Mouse (Mus musculus) left cerebral cortex, adult 8-10 months (tissue): Measurements from ENCODE around the gene Crybg1. TPM values are rescaled to one million over a fixed set of nuclear protein-coding genes. Genes with fewer than 3 reads are reported as not detected.
"Not testable (repeated sequence)": the region's sequence is repeated elsewhere in the genome, so short reads cannot be mapped to it uniquely, and the experiment has no call there.

Experiments used
- DNase-seq, 2 experiments: peaks; one replicate each; pipeline ENCODE4 v3.0.0; 2022; ENCODE audit warnings: low spot score in 2 of 2
- total RNA-seq, 4 experiments: library from RNA; stranded (reverse); gene quantifications; 2 replicates each; pipeline ENCODE4 v1.2.4; 2022

The Crybg1 gene
- total RNA-seq, 4 experiments from 2014 or later: 0.59 to 0.85 (median 0.67) TPM

DNA sequence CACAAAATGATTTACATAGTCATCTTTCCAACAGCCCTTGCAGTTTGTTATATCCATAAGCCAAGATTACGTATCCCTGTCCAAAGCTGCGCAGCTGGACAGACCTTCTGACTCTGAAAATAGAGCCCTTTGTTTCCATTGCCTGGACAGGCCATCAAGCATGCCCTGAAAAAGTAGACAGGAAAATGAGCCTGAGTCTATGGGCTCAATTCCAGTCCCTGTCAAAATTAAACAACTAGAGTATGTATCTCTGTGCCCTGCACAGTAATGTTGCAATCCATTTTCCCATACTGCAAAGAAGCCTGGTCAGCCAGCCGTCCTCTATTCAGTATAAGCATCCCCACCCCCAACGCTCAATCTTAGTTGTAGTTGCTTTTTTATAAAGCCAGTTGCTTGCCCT is 141.8 kb downstream of the Crybg1 start:
- DNase-seq: no peak

GRCm38 (mm10) chr10:44005677-44006641 is 142.7 kb downstream of the Crybg1 start:
- no peak for DNase-seq

DNA sequence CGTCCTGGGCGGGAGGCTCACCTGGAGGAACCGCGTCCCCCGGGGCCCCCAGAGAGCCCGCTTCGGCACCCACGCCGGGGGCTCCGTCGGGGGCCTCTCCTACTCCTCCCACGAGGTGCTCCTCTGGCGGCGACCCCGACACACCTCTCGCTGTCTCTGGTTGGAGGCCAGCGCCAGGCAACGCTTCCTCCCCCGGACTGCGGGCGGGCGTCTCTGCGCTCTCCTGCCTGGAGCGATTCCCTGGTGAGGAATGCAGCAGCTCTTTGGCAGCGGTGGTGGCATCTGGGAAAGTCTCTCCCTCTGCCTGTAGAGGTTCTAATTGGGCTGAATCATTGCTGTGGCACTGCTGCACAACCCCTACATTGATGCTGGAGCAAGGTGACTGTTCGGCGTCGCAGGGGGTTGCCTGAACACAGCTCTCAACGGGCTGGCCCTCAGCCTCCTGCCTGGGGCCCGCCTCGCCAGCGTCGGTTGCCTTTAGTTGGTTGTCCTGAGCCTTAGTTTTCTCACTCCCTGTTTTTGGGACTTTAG is 144.4 kb downstream of the Crybg1 start:
- no peak for DNase-seq

DNA sequence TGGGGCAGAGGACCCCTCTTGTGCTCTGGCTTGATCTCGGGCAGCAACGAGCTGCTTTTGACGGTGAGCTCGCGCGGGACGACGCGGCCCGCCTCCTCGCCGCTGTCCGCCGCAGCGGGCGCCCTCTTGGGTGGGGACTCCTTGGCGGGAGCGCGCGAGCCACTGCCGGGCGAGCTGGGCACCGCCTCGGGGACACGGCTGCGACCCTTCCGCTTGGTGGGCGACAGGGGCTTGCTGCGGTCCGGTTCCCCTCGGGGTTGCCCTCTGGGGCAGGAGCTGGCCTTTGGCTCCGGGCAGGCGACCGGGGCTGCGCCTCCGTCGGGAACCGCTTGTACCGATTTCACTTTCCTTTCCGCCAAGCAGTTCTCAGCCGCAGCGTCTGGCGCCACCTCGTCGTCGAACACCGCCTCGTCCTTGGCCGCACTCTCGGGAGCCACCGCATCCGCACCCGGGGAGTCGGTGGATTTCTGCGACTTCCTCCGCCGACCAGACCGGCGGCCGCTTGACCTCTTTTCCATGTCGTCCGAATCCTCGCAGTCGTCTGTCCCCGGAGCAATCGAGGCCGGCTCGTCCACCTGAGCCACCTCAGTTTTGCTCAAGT is 145.0 kb downstream of the Crybg1 start:
- no peak for DNase-seq

DNA sequence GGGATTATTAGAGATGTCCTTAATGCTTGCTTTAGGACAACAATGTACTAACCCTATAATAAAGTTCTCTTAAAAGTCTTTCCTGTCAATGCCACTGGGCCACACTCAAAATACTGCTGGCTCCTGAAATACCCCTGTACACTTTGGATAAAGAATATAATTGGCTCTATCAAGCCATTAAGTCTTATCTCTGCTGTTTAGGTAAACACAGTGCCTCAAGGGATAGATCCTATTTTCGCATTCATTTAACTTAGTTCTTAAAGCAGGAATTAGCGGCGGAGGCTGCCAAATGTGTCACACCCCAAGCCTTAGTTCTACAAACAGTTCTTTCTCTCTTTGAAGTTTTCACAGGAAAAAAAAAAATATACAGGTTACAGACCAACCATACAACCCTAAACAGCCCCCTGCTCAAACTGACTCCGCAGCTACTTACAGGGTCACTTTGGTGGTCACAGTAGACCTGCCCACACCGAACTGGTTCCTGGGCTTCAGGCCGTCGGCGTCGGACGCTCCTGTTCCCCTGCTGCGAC is 145.6 kb downstream of the Crybg1 start:
- DNase-seq: no peak

GRCm38 (mm10) chr10:44002004-44002940 is 146.4 kb downstream of the Crybg1 start:
- no peak for DNase-seq

- DNase-seq: no peak
These were observed 148.3 kb downstream of the Crybg1 start for GRCm38 (mm10) chr10:44000156-44000865.

DNA sequence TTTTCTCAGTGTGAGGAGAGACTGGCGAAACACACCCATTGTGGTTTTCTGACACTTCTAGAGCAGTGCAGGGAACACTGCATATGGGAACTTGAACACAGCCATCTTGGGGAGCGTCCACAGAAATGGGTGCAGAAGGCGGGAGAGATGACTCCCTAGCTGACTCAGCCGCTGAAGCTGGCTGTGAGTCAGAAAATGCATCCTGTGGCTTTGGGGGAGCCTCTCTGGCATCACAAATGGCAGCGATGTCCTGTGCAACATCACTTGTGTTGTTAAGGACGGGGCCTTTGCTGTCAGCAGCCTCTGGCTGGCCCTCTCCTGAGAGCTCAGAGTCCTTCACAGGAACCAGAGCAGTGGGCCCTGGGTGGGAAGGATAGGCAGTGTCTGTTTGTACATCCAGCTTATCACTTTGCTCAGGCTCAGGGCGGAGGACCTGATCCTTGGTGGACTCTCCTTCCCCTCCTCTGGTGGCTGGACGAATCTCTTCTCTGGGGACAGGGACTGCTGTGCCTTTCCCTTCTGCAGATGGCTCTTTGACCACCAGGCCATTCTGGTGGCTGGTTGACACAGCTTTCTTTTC is 150.1 kb downstream of the Crybg1 start:
- no peak for DNase-seq

- no peak for DNase-seq
These were observed 150.6 kb downstream of the Crybg1 start for GRCm38 (mm10) chr10:43998023-43998422.

GRCm38 (mm10) chr10:43997276-43997675 is 151.4 kb downstream of the Crybg1 start:
- no peak for DNase-seq

DNA sequence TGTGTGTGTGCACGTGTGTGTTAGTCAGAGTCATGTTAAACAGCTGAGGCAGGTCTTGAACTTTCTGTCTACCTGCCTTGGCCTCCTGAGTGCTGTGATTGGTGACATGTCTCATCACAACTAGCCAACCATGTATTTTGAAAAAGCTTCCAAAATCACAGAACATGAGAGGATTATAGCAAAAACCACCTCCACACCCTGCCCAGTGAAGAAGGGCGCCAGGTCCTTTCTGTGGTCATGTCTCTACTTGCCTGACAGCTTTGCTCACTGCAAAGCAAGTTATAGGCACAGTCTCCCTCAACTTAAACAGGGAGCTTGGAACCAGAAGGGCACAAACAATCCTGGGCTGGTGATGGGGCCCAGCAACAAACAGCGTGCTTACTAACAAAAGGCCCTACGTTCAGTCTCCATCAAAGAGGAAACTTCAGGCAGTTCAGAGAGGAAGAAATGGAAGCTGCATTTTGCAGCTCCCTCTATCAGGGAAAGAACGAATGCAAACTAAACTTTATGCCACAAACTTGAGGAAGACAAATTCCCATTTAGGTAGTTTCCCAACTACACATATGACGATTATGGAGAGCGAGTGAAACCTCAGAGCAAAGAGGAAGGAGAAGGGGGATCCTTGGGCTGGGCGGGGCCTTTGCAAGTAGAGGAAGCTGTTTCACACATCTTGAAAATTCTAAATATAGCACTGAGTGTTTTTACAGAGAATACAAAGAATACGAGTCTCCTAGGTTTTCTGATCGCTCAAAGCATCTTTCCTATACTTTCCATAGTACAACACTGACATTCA is 152.6 kb downstream of the Crybg1 start:
- DNase-seq: no peak

DNA sequence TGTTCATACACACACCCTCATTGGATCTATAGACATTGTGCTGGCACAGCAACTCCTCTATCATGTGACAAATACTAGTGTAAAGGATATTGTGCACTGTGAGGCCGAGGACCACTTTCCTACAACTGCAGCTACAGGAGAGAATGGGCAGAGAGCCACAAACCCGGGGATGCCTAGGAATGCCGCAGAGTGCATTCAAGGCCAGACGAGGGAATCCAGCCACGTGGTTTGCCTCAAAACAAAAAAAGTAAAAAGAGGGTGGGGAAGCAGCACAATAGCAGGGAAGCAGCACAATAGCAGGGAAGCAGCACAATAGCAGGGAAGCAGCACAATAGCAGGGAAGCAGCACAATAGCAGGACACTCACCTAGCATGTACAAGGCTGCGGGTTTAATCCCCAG is 155.5 kb downstream of the Crybg1 start:
- no peak for DNase-seq

GRCm38 (mm10) chr10:43992506-43992905 is 156.1 kb downstream of the Crybg1 start:
- no peak for DNase-seq

- DNase-seq: no peak
These were observed 157.4 kb downstream of the Crybg1 start for GRCm38 (mm10) chr10:43991268-43991667.

DNA sequence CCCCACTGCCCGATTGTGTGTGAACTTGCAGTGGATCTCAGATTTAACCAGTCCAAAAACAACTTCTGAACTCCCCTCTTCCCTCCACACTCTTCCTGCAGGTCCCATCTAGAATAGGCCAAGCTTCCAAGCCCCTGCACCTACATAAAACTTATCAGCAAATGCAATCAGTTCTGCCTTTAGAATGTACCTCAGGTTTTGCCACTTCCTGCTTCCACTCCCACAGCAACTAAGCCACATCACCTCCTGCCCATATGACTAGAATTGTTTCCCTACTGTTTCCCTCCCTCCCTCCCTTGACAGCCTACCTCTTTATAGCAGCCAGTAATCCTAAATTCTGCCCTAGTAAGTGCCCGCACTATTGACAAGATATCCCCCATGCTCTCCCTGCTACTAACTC is 164.8 kb downstream of the Crybg1 start:
- no peak for DNase-seq

DNA sequence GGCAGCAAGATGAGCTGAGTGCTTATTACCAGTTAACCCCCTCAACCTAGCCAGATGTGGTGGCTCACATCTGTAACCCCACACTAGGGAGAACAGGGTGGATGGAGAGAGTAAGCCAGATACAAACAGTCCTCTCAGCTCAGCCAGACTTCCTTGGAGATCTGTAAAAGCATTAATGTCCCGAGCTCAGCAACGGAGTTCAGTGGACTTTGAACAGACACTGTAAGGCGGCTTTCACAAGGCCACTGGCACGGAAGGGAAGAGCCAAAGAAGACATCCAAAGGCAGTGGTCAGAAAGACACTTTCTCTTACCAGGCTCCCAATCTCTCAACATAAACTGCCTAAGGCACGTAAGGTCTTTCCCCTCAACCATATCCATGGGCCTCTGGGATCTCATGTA is 165.4 kb downstream of the Crybg1 start:
- DNase-seq: no peak

GRCm38 (mm10) chr10:43982470-43982869 is 166.2 kb downstream of the Crybg1 start:
- no peak for DNase-seq

DNA sequence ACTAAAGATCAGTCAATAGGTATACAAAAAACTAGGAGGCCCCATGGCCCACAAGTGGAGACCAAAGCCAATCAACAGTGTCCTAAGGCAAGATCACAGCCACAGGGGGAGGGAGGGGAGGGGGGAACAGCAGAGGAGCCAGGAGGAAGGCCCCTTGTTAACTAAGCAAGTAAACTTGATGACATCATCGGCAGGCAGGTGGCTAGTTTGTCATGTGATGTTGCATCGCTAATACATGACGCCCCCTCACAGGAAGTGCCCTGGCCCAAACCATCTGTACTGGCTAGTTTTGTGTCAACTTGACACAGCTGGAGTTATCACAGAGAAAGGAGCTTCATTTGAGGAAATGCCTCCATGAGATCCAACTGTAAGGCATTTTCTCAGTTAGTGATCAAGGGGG is 167.9 kb downstream of the Crybg1 start:
- not testable (repeated sequence) for DNase-seq

DNA sequence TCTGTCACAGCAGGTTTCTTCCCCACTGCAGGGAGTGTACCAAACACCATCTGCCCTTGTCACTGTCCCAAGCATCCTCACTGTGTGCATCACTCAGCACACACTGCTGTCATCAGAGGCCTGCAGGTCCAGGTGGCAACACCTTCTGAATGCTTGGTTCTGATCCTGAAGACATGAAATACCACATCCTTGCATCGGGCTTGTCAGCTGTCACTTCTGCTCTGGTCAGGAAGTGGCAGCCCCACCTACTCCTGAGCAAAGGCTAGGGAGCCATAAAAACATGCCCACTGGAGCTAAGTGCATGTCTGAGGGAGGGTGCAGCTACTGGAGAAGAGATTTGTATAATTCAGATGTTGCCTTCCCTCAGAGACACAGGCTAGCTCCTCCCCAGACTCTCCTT is 168.6 kb downstream of the Crybg1 start:
- no peak for DNase-seq
